Mouse (Mus musculus) heart, postnatal 0 days (tissue): Measurements from ENCODE around the gene Flii.

Source experiments
- CTCF ChIP-seq: IDR thresholded peaks from 2 replicates; pipeline ENCODE4 v1.5.1; 2016; ENCODE audit warnings: antibody characterized with exemption, control low read depth, low read depth
- EP300 ChIP-seq: IDR thresholded peaks from 2 replicates; pipeline ENCODE4 v1.6.1; 2016; ENCODE audit warnings: antibody characterized with exemption, low read depth

GRCm38 (mm10) chr11:60696165-60696564 lies 30.9 kb downstream of the Flii start:
- TF ChIP-seq CTCF = no peak
- TF ChIP-seq EP300 = no peak
